8 mouse cellular contexts compared by ENCODE assay signal in the genomic region with DNA sequence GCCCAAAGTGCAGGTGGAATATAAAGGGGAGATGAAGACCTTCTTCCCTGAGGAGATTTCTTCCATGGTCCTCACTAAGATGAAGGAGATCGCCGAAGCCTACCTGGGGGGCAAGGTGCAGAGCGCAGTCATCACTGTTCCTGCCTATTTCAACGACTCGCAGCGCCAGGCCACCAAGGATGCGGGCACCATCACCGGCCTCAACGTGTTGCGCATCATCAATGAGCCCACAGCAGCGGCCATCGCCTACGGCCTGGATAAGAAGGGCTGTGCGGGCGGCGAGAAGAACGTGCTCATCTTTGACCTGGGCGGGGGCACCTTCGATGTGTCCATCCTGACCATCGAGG. TPM values are rescaled to one million over a fixed set of nuclear protein-coding genes. Genes with fewer than 3 reads are reported as not detected.
DNase-seq lines count a peak whose midpoint lies in the region; ATAC-seq and TF ChIP-seq lines count a peak whose summit lies in the region.

No protein-coding gene starts in this region.

- 0 out of 2 replicates have a peak overlapping the region, but pooled peaks have one; percentile 23 for H3K9ac ChIP-seq in lung, embryonic 14.5 days
- H3K9ac ChIP-seq in forebrain, embryonic 13.5 days: peak overlapping the region; percentile 30; the same call in 1 of the 2 replicates
- no peak overlapping the region for H3K9ac ChIP-seq in limb, embryonic 11.5 days (ENCODE audit: low read length)
- no peak overlapping the region for H3K9ac ChIP-seq in neural tube, embryonic 14.5 days (replicated peaks; ENCODE audit: low read depth, low read length)

- DNase-seq in adrenal gland, adult 8-10 months: peak; percentile 20
- no peak for DNase-seq in adrenal gland, postnatal 36 days
- no peak for DNase-seq in lung, embryonic 14.5 days
- DNase-seq in lung, postnatal 25 days (ENCODE audit: low spot score): no peak
- no peak for DNase-seq in limb, embryonic 11.5 days (ENCODE audit: low spot score)

- H3K4me1 ChIP-seq in lung, embryonic 14.5 days (ENCODE audit: insufficient read depth): peaks cover 11% of the 10 kb centered on the region
- peaks cover 26% of the 10 kb centered on the region for H3K4me1 ChIP-seq in forebrain, embryonic 13.5 days
- peaks cover 4% of the 10 kb centered on the region; the same call in 1 of the 2 replicates for H3K4me1 ChIP-seq in limb, embryonic 11.5 days (ENCODE audit: control insufficient read depth, insufficient read depth, low read length)
- peaks cover 10% of the 10 kb centered on the region for H3K4me1 ChIP-seq in neural tube, embryonic 14.5 days (ENCODE audit: control insufficient read depth, insufficient read depth, low read length)

- no peaks in the 10 kb centered on the region for H3K36me3 ChIP-seq in lung, embryonic 14.5 days (ENCODE audit: insufficient read depth)
- H3K36me3 ChIP-seq in forebrain, embryonic 13.5 days (ENCODE audit: poor library complexity, severe bottlenecking): no peaks in the 10 kb centered on the region
- H3K36me3 ChIP-seq in limb, embryonic 11.5 days (ENCODE audit: control insufficient read depth, insufficient read depth, low read length): no peaks in the 10 kb centered on the region
- H3K36me3 ChIP-seq in neural tube, embryonic 14.5 days (ENCODE audit: control insufficient read depth, insufficient read depth, low read length): no peaks in the 10 kb centered on the region

- no peak for ATAC-seq in lung, embryonic 14.5 days (ENCODE audit: insufficient read depth)
- no peak for ATAC-seq in forebrain, embryonic 13.5 days
- no peak for ATAC-seq in limb, embryonic 11.5 days (ENCODE audit: insufficient number of reproducible peaks, low FRiP score, low TSS enrichment, low read depth)
- ATAC-seq in neural tube, embryonic 14.5 days (ENCODE audit: low read depth): no peak
- no peak for ATAC-seq in frontal cortex, adult (ENCODE audit: low TSS enrichment)

- H3K4me3 ChIP-seq in lung, embryonic 14.5 days (ENCODE audit: low read depth, low read length): peak overlapping the region; percentile 71
- peak overlapping the region; percentile 60 for H3K4me3 ChIP-seq in forebrain, embryonic 13.5 days
- peak overlapping the region; percentile 68 for H3K4me3 ChIP-seq in limb, embryonic 11.5 days (ENCODE audit: low read depth, low read length)
- peak overlapping the region; percentile 67 for H3K4me3 ChIP-seq in neural tube, embryonic 14.5 days (ENCODE audit: low read depth, low read length)

- peaks cover 34% of the 10 kb centered on the region for H3K27me3 ChIP-seq in lung, embryonic 14.5 days (ENCODE audit: insufficient read depth, low read length)
- peaks cover 50% of the 10 kb centered on the region for H3K27me3 ChIP-seq in forebrain, embryonic 13.5 days
- peaks cover 22% of the 10 kb centered on the region for H3K27me3 ChIP-seq in limb, embryonic 11.5 days (ENCODE audit: control insufficient read depth, insufficient read depth, low read length)
- peaks cover 27% of the 10 kb centered on the region for H3K27me3 ChIP-seq in neural tube, embryonic 14.5 days (ENCODE audit: control insufficient read depth, insufficient read depth, low read length)

- no peak overlapping the region for H3K27ac ChIP-seq in lung, embryonic 14.5 days (ENCODE audit: low read depth)
- no peak overlapping the region for H3K27ac ChIP-seq in forebrain, embryonic 13.5 days
- no peak overlapping the region for H3K27ac ChIP-seq in limb, embryonic 11.5 days (replicated peaks; ENCODE audit: low read depth, low read length)
- H3K27ac ChIP-seq in neural tube, embryonic 14.5 days (ENCODE audit: low read depth, low read length): no peak overlapping the region

- 5% methylated on average over 20 of the region's 20 CpGs for WGBS in lung, embryonic 14.5 days
- 7% methylated on average over 20 of the region's 20 CpGs for WGBS in forebrain, embryonic 13.5 days
- WGBS in limb, embryonic 11.5 days: 10% methylated on average over 20 of the region's 20 CpGs
- WGBS in neural tube, embryonic 14.5 days: 9% methylated on average over 20 of the region's 20 CpGs

- no peak for TF ChIP-seq CTCF in lung, embryonic 14.5 days (IDR thresholded peaks at IDR 0.05; ENCODE audit: low read depth)

- no peaks in the 10 kb centered on the region for H3K9me3 ChIP-seq in lung, embryonic 14.5 days (ENCODE audit: low read depth, low read length)
- no peaks in the 10 kb centered on the region for H3K9me3 ChIP-seq in forebrain, embryonic 13.5 days (replicated peaks)
- H3K9me3 ChIP-seq in limb, embryonic 11.5 days (ENCODE audit: control insufficient read depth, low read length): no peaks in the 10 kb centered on the region
- no peaks in the 10 kb centered on the region for H3K9me3 ChIP-seq in neural tube, embryonic 14.5 days (ENCODE audit: control insufficient read depth, low read length)

- H3K4me2 ChIP-seq in lung, embryonic 14.5 days: peak overlapping the region; percentile 84
- peak overlapping the region; percentile 67 for H3K4me2 ChIP-seq in forebrain, embryonic 13.5 days
- H3K4me2 ChIP-seq in limb, embryonic 11.5 days (ENCODE audit: low read depth, severe bottlenecking): peak overlapping the region; percentile 60
- H3K4me2 ChIP-seq in neural tube, embryonic 14.5 days (ENCODE audit: low read depth, low read length): peak overlapping the region; percentile 80

RNA-seq across cellular contexts. Expression of a gene that starts 0.8 kb away (rescaled TPM):
- 10 to 100 TPM; 19.1 to 25.6 (median 22.9) TPM for total RNA-seq in adrenal gland, adult 8-10 months (2022)
- 10 to 100 TPM; 18.5 to 21.5 TPM for total RNA-seq in adrenal gland, postnatal 36 days (2021)
- polyA plus RNA-seq in lung, embryonic 14.5 days (2014; fragmentation: Nextera tagmentation; extraction: Ambion mirVana): 6.0 TPM in 2 replicates
- 4.9 and 5.2 TPM in 2 replicates for polyA plus RNA-seq in forebrain, embryonic 13.5 days (2015; fragmentation: Nextera tagmentation; extraction: Ambion mirVana)
- polyA plus RNA-seq in limb, embryonic 11.5 days (2014; fragmentation: Nextera tagmentation; extraction: Ambion mirVana): 5.3 and 5.7 TPM in 2 replicates
- polyA plus RNA-seq in neural tube, embryonic 14.5 days (2014; fragmentation: Nextera tagmentation; extraction: Ambion mirVana): 4.7 and 5.7 TPM in 2 replicates

RNA-seq across cellular contexts. Expression of a gene that starts 12.5 kb away (rescaled TPM):
- total RNA-seq in adrenal gland, adult 8-10 months (2022): under 1 TPM; 0.15 to 0.24 (median 0.23) TPM
- total RNA-seq in adrenal gland, postnatal 36 days (2021): not detected
- polyA plus RNA-seq in lung, embryonic 14.5 days (2014; fragmentation: Nextera tagmentation; extraction: Ambion mirVana): 2.8 and 3.2 TPM in 2 replicates
- 0.71 and 1.2 TPM in 2 replicates for polyA plus RNA-seq in forebrain, embryonic 13.5 days (2015; fragmentation: Nextera tagmentation; extraction: Ambion mirVana)
- 3.5 and 3.8 TPM in 2 replicates for polyA plus RNA-seq in limb, embryonic 11.5 days (2014; fragmentation: Nextera tagmentation; extraction: Ambion mirVana)
- polyA plus RNA-seq in neural tube, embryonic 14.5 days (2014; fragmentation: Nextera tagmentation; extraction: Ambion mirVana): 0.81 and 1.5 TPM in 2 replicates

RNA-seq across cellular contexts. Expression of a gene that starts 34.7 kb away (rescaled TPM):
- total RNA-seq in adrenal gland, adult 8-10 months (2022): 1 to 10 TPM; 5.7 to 7.4 (median 6.7) TPM
- 1 to 10 TPM; 5.2 to 5.8 TPM for total RNA-seq in adrenal gland, postnatal 36 days (2021)
- polyA plus RNA-seq in lung, embryonic 14.5 days (2014; fragmentation: Nextera tagmentation; extraction: Ambion mirVana): 12.6 and 13.2 TPM in 2 replicates
- polyA plus RNA-seq in forebrain, embryonic 13.5 days (2015; fragmentation: Nextera tagmentation; extraction: Ambion mirVana): 5.5 and 5.6 TPM in 2 replicates
- polyA plus RNA-seq in limb, embryonic 11.5 days (2014; fragmentation: Nextera tagmentation; extraction: Ambion mirVana): 11.0 and 11.2 TPM in 2 replicates
- 3.5 and 5.1 TPM in 2 replicates for polyA plus RNA-seq in neural tube, embryonic 14.5 days (2014; fragmentation: Nextera tagmentation; extraction: Ambion mirVana)

RNA-seq across cellular contexts. Expression of a gene that starts 35.4 kb away (rescaled TPM):
- total RNA-seq in adrenal gland, adult 8-10 months (2022): 10 to 100 TPM in 3 of 4 experiments, 1 to 10 TPM in 1; 8.5 to 14.1 (median 10.7) TPM
- total RNA-seq in adrenal gland, postnatal 36 days (2021): 1 to 10 TPM; 5.9 to 9.9 TPM
- 18.4 and 19.4 TPM in 2 replicates for polyA plus RNA-seq in lung, embryonic 14.5 days (2014; fragmentation: Nextera tagmentation; extraction: Ambion mirVana)
- 18.4 and 18.5 TPM in 2 replicates for polyA plus RNA-seq in forebrain, embryonic 13.5 days (2015; fragmentation: Nextera tagmentation; extraction: Ambion mirVana)
- 19.5 and 20.6 TPM in 2 replicates for polyA plus RNA-seq in limb, embryonic 11.5 days (2014; fragmentation: Nextera tagmentation; extraction: Ambion mirVana)
- 14.5 and 16.6 TPM in 2 replicates for polyA plus RNA-seq in neural tube, embryonic 14.5 days (2014; fragmentation: Nextera tagmentation; extraction: Ambion mirVana)

Comparison
In these comparisons a context has a peak if more than half of its experiments do, and no peak if none do; other contexts are left out.
1. H3K9ac ChIP-seq: peak in lung, embryonic 14.5 days (single experiment) and forebrain, embryonic 13.5 days (single experiment); none in limb, embryonic 11.5 days (single experiment) and neural tube, embryonic 14.5 days (single experiment).
2. Peak in every context shown above with its lines, with median percentiles within 50 percentile points of each other: H3K4me2 ChIP-seq and H3K4me3 ChIP-seq.